In genomic region chr8:105811543-105811942, GRCm38 (mm10) we compare ENCODE assay signal across 19 mouse cellular contexts. TPM values are rescaled to one million over a fixed set of nuclear protein-coding genes. Genes with fewer than 3 reads are reported as not detected.
DNase-seq lines count a peak whose midpoint lies in the region; ATAC-seq and TF ChIP-seq lines count a peak whose summit lies in the region.
"Had no signal": no experiment of that assay in that cellular context is flagged by ENCODE, and none has a peak within 500 bp of the region (broad histone marks: within the 10 kb centered on the region; RNA-seq: fewer than 3 reads in every experiment).

No protein-coding gene starts in this region.

- no peak for TF ChIP-seq POLR2A in CH12.LX (IDR thresholded peaks at IDR 0.05; ENCODE audit: low read depth, low read length)

- H3K9ac ChIP-seq in CH12.LX (ENCODE audit: insufficient read depth, low read depth) = peak overlapping the region; percentile 55; the same call in 1 of the 2 replicates
- peak overlapping the region; percentile 16; the same call in 1 of the 2 replicates for H3K9ac ChIP-seq in liver, embryonic 11.5 days (ENCODE audit: low read depth, low read length)
- no peak overlapping the region for H3K9ac ChIP-seq in midbrain, embryonic 11.5 days (ENCODE audit: low read length)
- H3K9ac ChIP-seq: embryonic facial prominence, embryonic 15.5 days; forebrain, embryonic 13.5 days; hindbrain, embryonic 12.5 days; midbrain, embryonic 12.5 days had no signal

- in situ Hi-C loops in CH12.LX (cut with MboI; ENCODE audit: low pct_ligation_motif_present, low pct_unique_long_range_greater_than_20kb, low sequenced_read_pairs) = no loop called here

- dilution Hi-C loops in CH12.LX (cut with MboI; ENCODE audit: extremely low pct_ligation_motif_present, extremely low pct_unique_long_range_greater_than_20kb, low sequenced_read_pairs) = no loop called here

- no peaks in the 10 kb centered on the region for H3K27me3 ChIP-seq in CH12.LX (replicated peaks)
- H3K27me3 ChIP-seq in liver, embryonic 11.5 days (replicated peaks; ENCODE audit: control insufficient read depth, insufficient read depth, low read length) = no peaks in the 10 kb centered on the region
- no peaks in the 10 kb centered on the region for H3K27me3 ChIP-seq in midbrain, embryonic 11.5 days (ENCODE audit: control insufficient read depth, insufficient read depth, low read length)
- H3K27me3 ChIP-seq: embryonic facial prominence, embryonic 15.5 days; forebrain, embryonic 13.5 days; hindbrain, embryonic 12.5 days; midbrain, embryonic 12.5 days had no signal

- no peak for ATAC-seq in liver, embryonic 11.5 days (replicated peaks; ENCODE audit: low FRiP score)
- no peak for ATAC-seq in midbrain, embryonic 11.5 days (ENCODE audit: low FRiP score)
- ATAC-seq: forebrain, embryonic 13.5 days; intestine, postnatal 0 days had no signal

- H3K4me1 ChIP-seq in CH12.LX (ENCODE audit: control insufficient read depth in 1 of 2, insufficient read depth in 2 of 2) = peaks cover 14 to 52% of the 10 kb centered on the region in 2 experiments
- peaks cover 38% of the 10 kb centered on the region for H3K4me1 ChIP-seq in liver, embryonic 11.5 days (replicated peaks; ENCODE audit: control insufficient read depth, insufficient read depth, low read length)
- H3K4me1 ChIP-seq in midbrain, embryonic 11.5 days (ENCODE audit: control insufficient read depth, insufficient read depth, low read length) = no peaks in the 10 kb centered on the region
- H3K4me1 ChIP-seq: embryonic facial prominence, embryonic 15.5 days; forebrain, embryonic 13.5 days; hindbrain, embryonic 12.5 days; limb, embryonic 10.5 days; midbrain, embryonic 12.5 days had no signal

- no peak for DNase-seq in layer of hippocampus, adult 2 months (ENCODE audit: low spot score in 2 of 2)
- no peak for DNase-seq in layer of hippocampus, adult 9-10 months (ENCODE audit: low spot score)
- DNase-seq in CH12.LX (ENCODE audit: extremely low read depth) = no peak
- no peak for DNase-seq in liver, embryonic 11.5 days (ENCODE audit: low spot score)
- peak; percentile 59 for DNase-seq in naive thymus-derived CD4-positive, alpha-beta T cell, adult 2 months (ENCODE audit: low read depth)
- no peak for DNase-seq in left cerebral cortex, adult 8-10 months (ENCODE audit: low spot score in 2 of 2)
- DNase-seq in midbrain, embryonic 11.5 days (ENCODE audit: low spot score, missing footprints) = no peak
- DNase-seq in cerebellum, adult 9-10 months = no peak
- DNase-seq: kidney, postnatal 25 days; right cerebral cortex, postnatal 25 days had no signal

- no peak overlapping the region for H3K4me2 ChIP-seq in CH12.LX (ENCODE audit: insufficient read depth, low read depth, poor library complexity, severe bottlenecking)
- H3K4me2 ChIP-seq in liver, embryonic 11.5 days = peak overlapping the region; percentile 10; the same call in 1 of the 2 replicates
- no peak overlapping the region for H3K4me2 ChIP-seq in midbrain, embryonic 11.5 days
- H3K4me2 ChIP-seq: embryonic facial prominence, embryonic 15.5 days; forebrain, embryonic 13.5 days; hindbrain, embryonic 12.5 days; midbrain, embryonic 12.5 days had no signal

- TF ChIP-seq CTCF in layer of hippocampus, adult 2 months (conservative IDR thresholded peaks at IDR 0.05) = no peak
- TF ChIP-seq CTCF in CH12.LX (conservative IDR thresholded peaks at IDR 0.05 in 1 of 2, IDR thresholded peaks at IDR 0.05 in 1 of 2; ENCODE audit: low read depth in 2 of 2, low read length in 2 of 2) = no peak

- peaks cover 20% of the 10 kb centered on the region for H3K79me2 ChIP-seq in CH12.LX (replicated peaks; ENCODE audit: control insufficient read depth, extremely low read depth, insufficient read depth, poor library complexity, severe bottlenecking)

- TF ChIP-seq EP300 in CH12.LX (IDR thresholded peaks at IDR 0.05; ENCODE audit: low read length) = no peak

- H3K9me3 ChIP-seq in CH12.LX (replicated peaks; ENCODE audit: low read length) = no peaks in the 10 kb centered on the region
- no peaks in the 10 kb centered on the region for H3K9me3 ChIP-seq in liver, embryonic 11.5 days (ENCODE audit: control insufficient read depth, low read length)
- H3K9me3 ChIP-seq in midbrain, embryonic 11.5 days (ENCODE audit: control insufficient read depth, low read length) = no peaks in the 10 kb centered on the region
- H3K9me3 ChIP-seq: embryonic facial prominence, embryonic 15.5 days; forebrain, embryonic 13.5 days; hindbrain, embryonic 12.5 days; limb, embryonic 10.5 days; midbrain, embryonic 12.5 days had no signal

- WGBS in liver, embryonic 11.5 days = 64% methylated on average over 3 of the region's 3 CpGs
- 83% methylated on average over 3 of the region's 3 CpGs for WGBS in midbrain, embryonic 11.5 days

- H3K27ac ChIP-seq in layer of hippocampus, adult 2 months = peak overlapping the region; percentile 62
- H3K27ac ChIP-seq in CH12.LX (ENCODE audit: insufficient read depth, low read depth) = peak overlapping the region; percentile 97
- peak overlapping the region; percentile 44 for H3K27ac ChIP-seq in liver, embryonic 11.5 days (ENCODE audit: low read depth, low read length)
- no peak overlapping the region for H3K27ac ChIP-seq in midbrain, embryonic 11.5 days (ENCODE audit: low read depth, low read length)
- H3K27ac ChIP-seq: embryonic facial prominence, embryonic 15.5 days; forebrain, embryonic 13.5 days; hindbrain, embryonic 12.5 days; limb, embryonic 10.5 days; midbrain, embryonic 12.5 days had no signal

- peaks cover 3 to 52% of the 10 kb centered on the region in 2 experiments for H3K36me3 ChIP-seq in CH12.LX (replicated peaks in 1 of 2; ENCODE audit: control insufficient read depth in 1 of 2, insufficient read depth in 1 of 2, low read length in 1 of 2)
- peaks cover 6% of the 10 kb centered on the region; the same call in 1 of the 2 replicates for H3K36me3 ChIP-seq in liver, embryonic 11.5 days (ENCODE audit: control insufficient read depth, insufficient read depth, low read length)
- no peaks in the 10 kb centered on the region; the same call in 1 of the 2 replicates for H3K36me3 ChIP-seq in midbrain, embryonic 11.5 days (ENCODE audit: control insufficient read depth, insufficient read depth, low read length)

- no peak for TF ChIP-seq RAD21 in CH12.LX (IDR thresholded peaks at IDR 0.05; ENCODE audit: low read depth, low read length)

- H3K4me3 ChIP-seq in layer of hippocampus, adult 2 months = no peak overlapping the region
- H3K4me3 ChIP-seq in CH12.LX (replicated peaks in 1 of 3; ENCODE audit: low read depth in 2 of 3, low read length in 2 of 3, poor library complexity in 1 of 3) = no peak overlapping the region
- no peak overlapping the region for H3K4me3 ChIP-seq in liver, embryonic 11.5 days (ENCODE audit: low read depth, low read length)
- no peak overlapping the region for H3K4me3 ChIP-seq in midbrain, embryonic 11.5 days (ENCODE audit: low read depth, low read length)
- H3K4me3 ChIP-seq: embryonic facial prominence, embryonic 15.5 days; forebrain, embryonic 13.5 days; hindbrain, embryonic 12.5 days; limb, embryonic 10.5 days; midbrain, embryonic 12.5 days; myocyte had no signal

TF ChIP-seq in CH12.LX, 34 proteins besides CTCF, POLR2A, EP300 and RAD21 (continues in another document):
- TF ChIP-seq ZNF384 (IDR thresholded peaks at IDR 0.05; ENCODE audit: low read depth, low read length) = no peak
- TF ChIP-seq POLR2AphosphoS2 (IDR thresholded peaks at IDR 0.05; ENCODE audit: low read depth, low read length) = no peak
- TF ChIP-seq MYC (IDR thresholded peaks at IDR 0.05; ENCODE audit: low read depth, low read length) = no peak

RNA-seq across cellular contexts. Expression of gene Ranbp10, which starts 15.6 kb away (rescaled TPM):
- total RNA-seq in layer of hippocampus, adult 2 months (2021) = 10 to 100 TPM; 25.1 to 27.3 TPM
- total RNA-seq in CH12.LX (2012; rRNA removed) (8.1 and 8.7 TPM in 2 replicates), CH12.LX (2014; rRNA removed) (7.4 and 7.9 TPM in 2 replicates)
- polyA plus RNA-seq in CH12.LX (2012; ENCODE audit: insufficient read length, low read depth) = 12.8 and 15.8 TPM in 2 replicates
- polyA plus RNA-seq in liver, embryonic 11.5 days (2014; fragmentation: Nextera tagmentation; extraction: Ambion mirVana) = 20.2 and 22.0 TPM in 2 replicates
- 10 to 100 TPM; 20.1 to 24.4 (median 22.4) TPM for total RNA-seq in left cerebral cortex, adult 8-10 months (2022)
- 10.9 and 11.2 TPM in 2 replicates for polyA plus RNA-seq in midbrain, embryonic 11.5 days (2014; fragmentation: Nextera tagmentation; extraction: Ambion mirVana)

RNA-seq across cellular contexts. Expression of gene Tsnaxip1, which starts 16.0 kb away (rescaled TPM):
- under 1 TPM; 0.22 to 0.28 TPM for total RNA-seq in layer of hippocampus, adult 2 months (2021)
- total RNA-seq in CH12.LX (2012; rRNA removed) (0.13 and 0.21 TPM in 2 replicates), CH12.LX (2014; rRNA removed) (0.13 TPM in 1 of 2 replicates, not detected in the other)
- 0.38 and 0.50 TPM in 2 replicates for polyA plus RNA-seq in CH12.LX (2012; ENCODE audit: insufficient read length, low read depth)
- 0.12 TPM in 1 of 2 replicates, not detected in the other for polyA plus RNA-seq in liver, embryonic 11.5 days (2014; fragmentation: Nextera tagmentation; extraction: Ambion mirVana)
- total RNA-seq in left cerebral cortex, adult 8-10 months (2022) = under 1 TPM in 1 of 4 experiments, not detected in 3; 0.16 TPM
- 0.15 and 0.18 TPM in 2 replicates for polyA plus RNA-seq in midbrain, embryonic 11.5 days (2014; fragmentation: Nextera tagmentation; extraction: Ambion mirVana)
- total RNA-seq: common myeloid progenitor, adult 5-6 weeks; granulocyte monocyte progenitor cell, adult 5-6 weeks had no signal
- polyA plus RNA-seq: intestine, postnatal 0 days had no signal

RNA-seq across cellular contexts. Expression of gene Cenpt, which starts 41.5 kb away (rescaled TPM):
- total RNA-seq in layer of hippocampus, adult 2 months (2021) = 10 to 100 TPM; 14.6 to 16.0 TPM
- total RNA-seq in CH12.LX (2012; rRNA removed) (21.3 and 21.4 TPM in 2 replicates), CH12.LX (2014; rRNA removed) (17.3 TPM in 2 replicates)
- 28.2 and 29.4 TPM in 2 replicates for polyA plus RNA-seq in CH12.LX (2012; ENCODE audit: insufficient read length, low read depth)
- polyA plus RNA-seq in liver, embryonic 11.5 days (2014; fragmentation: Nextera tagmentation; extraction: Ambion mirVana) = 37.0 and 37.5 TPM in 2 replicates
- total RNA-seq in left cerebral cortex, adult 8-10 months (2022) = 10 to 100 TPM; 14.4 to 17.8 (median 16.0) TPM
- polyA plus RNA-seq in midbrain, embryonic 11.5 days (2014; fragmentation: Nextera tagmentation; extraction: Ambion mirVana) = 58.1 and 60.4 TPM in 2 replicates

RNA-seq across cellular contexts. Expression of gene Thap11, which starts 43.4 kb away (rescaled TPM):
- 10 to 100 TPM; 37.2 to 38.9 TPM for total RNA-seq in layer of hippocampus, adult 2 months (2021)
- total RNA-seq in CH12.LX (2012; rRNA removed) = 40.2 and 42.6 TPM in 2 replicates
- total RNA-seq in CH12.LX (2014; rRNA removed) = 29.7 and 31.9 TPM in 2 replicates
- 21.3 and 21.7 TPM in 2 replicates for polyA plus RNA-seq in CH12.LX (2012; ENCODE audit: insufficient read length, low read depth)
- 62.0 and 66.5 TPM in 2 replicates for polyA plus RNA-seq in liver, embryonic 11.5 days (2014; fragmentation: Nextera tagmentation; extraction: Ambion mirVana)
- 10 to 100 TPM; 36.8 to 41.5 (median 37.4) TPM for total RNA-seq in left cerebral cortex, adult 8-10 months (2022)
- polyA plus RNA-seq in midbrain, embryonic 11.5 days (2014; fragmentation: Nextera tagmentation; extraction: Ambion mirVana) = 66.5 and 70.5 TPM in 2 replicates

RNA-seq across cellular contexts. Expression of gene Nutf2, which starts 48.8 kb away (rescaled TPM):
- total RNA-seq in layer of hippocampus, adult 2 months (2021) = 10 to 100 TPM; 33.5 to 40.8 TPM
- 144 and 193 TPM in 2 replicates for total RNA-seq in CH12.LX (2012; rRNA removed)
- total RNA-seq in CH12.LX (2014; rRNA removed) = 205 and 223 TPM in 2 replicates
- polyA plus RNA-seq in CH12.LX (2012; ENCODE audit: insufficient read length, low read depth) = 7.9 and 11.2 TPM in 2 replicates
- polyA plus RNA-seq in liver, embryonic 11.5 days (2014; fragmentation: Nextera tagmentation; extraction: Ambion mirVana) = 304 and 312 TPM in 2 replicates
- 10 to 100 TPM; 19.8 to 39.6 (median 23.2) TPM for total RNA-seq in left cerebral cortex, adult 8-10 months (2022)
- polyA plus RNA-seq in midbrain, embryonic 11.5 days (2014; fragmentation: Nextera tagmentation; extraction: Ambion mirVana) = 300 and 367 TPM in 2 replicates
